Mouse (Mus musculus): ENCODE measurements around the gene Gpc6. TPM values are rescaled to one million over a fixed set of nuclear protein-coding genes. Genes with fewer than 3 reads are reported as not detected.

The Gpc6 gene
- polyA plus RNA-seq, 1 experiment from 2014 or later: 49.0 TPM

DNA sequence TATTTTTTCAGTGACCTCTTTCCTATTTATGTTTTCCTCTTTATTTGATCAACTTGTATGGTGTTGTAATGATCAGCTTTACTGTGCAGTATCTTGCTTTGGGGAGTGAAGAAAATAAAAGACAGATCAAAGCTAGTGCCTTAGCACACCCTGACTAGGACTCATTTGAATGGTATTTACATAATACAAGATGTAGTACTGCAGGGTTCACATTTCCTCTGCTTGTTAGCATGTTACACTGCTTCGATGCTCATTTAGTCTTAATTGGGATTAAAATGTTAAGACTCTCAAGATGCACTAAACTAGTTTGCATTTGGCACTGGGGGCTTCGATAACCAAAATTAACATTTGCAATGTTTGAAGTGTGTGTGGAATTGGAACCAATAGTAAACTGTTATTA lies 803.6 kb downstream of the Gpc6 start:
- 90% methylated on average over 2 of the region's 2 CpGs for WGBS
- no peak overlapping the region for H3K27ac ChIP-seq

DNA sequence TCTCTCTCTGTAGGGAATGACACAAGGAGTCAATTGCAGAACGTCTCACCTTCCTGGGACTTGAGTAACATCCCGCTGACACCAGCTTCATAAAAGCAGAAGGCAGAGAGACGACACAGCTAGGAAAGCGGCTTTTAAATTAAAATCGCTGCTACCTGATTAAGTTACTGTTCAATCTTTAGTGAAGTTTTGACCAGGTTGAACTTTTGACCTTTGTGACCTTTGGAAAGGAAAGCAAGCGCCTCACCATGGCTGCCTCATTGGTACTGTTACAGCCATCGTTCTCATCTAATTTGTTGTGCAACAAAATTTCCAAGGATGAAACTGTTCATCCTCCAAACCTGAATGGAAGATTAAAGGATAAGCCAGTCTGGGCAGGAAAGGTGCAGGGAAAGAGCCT lies 830.1 kb downstream of the Gpc6 start:
- Histone ChIP-seq H3K36me3 (peaks cover 2% of the 10 kb centered on the region; the same call in 1 of the 2 replicates), H3K9ac (replicated peaks) (no peak overlapping the region), H3K4me3 (replicated peaks) (no peak overlapping the region), H3K9me3 (no peaks in the 10 kb centered on the region; the same call in 1 of the 2 replicates), H3K27me3 (no peaks in the 10 kb centered on the region), H3K4me1 (replicated peaks) (no peaks in the 10 kb centered on the region), H3K4me2 (no peak overlapping the region), H3K27ac (no peak overlapping the region)
- ATAC-seq (ENCODE audit: insufficient number of reproducible peaks, insufficient read depth, low FRiP score, low TSS enrichment, low read depth): no peak
- 68% methylated on average over 7 of the region's 7 CpGs for WGBS

More for the DNA sequence above, 803.6 kb downstream of the Gpc6 start:
- Histone ChIP-seq H3K27me3 (no peaks in the 10 kb centered on the region), H3K36me3 (no peaks in the 10 kb centered on the region), H3K9ac (replicated peaks) (no peak overlapping the region), H3K9me3 (no peaks in the 10 kb centered on the region), H3K4me3 (replicated peaks) (no peak overlapping the region), H3K4me1 (replicated peaks) (no peaks in the 10 kb centered on the region), H3K4me2 (no peak overlapping the region)
- no peak for ATAC-seq (ENCODE audit: insufficient number of reproducible peaks, insufficient read depth, low FRiP score, low TSS enrichment, low read depth)

DNA sequence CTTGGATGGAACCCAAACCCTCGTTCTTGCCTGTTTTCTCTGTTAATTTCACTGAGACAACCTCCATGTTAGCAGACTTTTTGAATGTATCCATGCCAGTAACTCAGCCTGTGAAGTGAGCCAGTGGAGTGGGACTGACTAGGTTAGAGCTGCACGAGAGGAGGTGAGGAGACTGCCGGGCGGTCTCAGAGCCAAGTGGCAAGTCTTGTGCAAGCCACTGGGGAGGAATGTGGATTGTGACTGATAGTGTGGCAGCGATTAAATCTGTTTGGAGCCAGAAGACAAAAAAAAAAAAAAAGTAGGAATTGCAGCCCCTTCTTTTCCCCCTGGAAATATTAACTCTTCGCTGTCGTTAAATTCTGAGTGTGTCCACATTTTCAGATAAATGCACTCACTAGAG lies 831.4 kb downstream of the Gpc6 start:
- Histone ChIP-seq H3K4me3 (replicated peaks) (no peak overlapping the region), H3K27me3 (no peaks in the 10 kb centered on the region), H3K27ac (no peak overlapping the region), H3K36me3 (no peaks in the 10 kb centered on the region), H3K9me3 (no peaks in the 10 kb centered on the region), H3K9ac (replicated peaks) (no peak overlapping the region), H3K4me2 (no peak overlapping the region), H3K4me1 (replicated peaks) (no peaks in the 10 kb centered on the region)
- WGBS: 89% methylated on average over 7 of the region's 7 CpGs
- ATAC-seq (ENCODE audit: insufficient number of reproducible peaks, insufficient read depth, low FRiP score, low TSS enrichment, low read depth): no peak

DNA sequence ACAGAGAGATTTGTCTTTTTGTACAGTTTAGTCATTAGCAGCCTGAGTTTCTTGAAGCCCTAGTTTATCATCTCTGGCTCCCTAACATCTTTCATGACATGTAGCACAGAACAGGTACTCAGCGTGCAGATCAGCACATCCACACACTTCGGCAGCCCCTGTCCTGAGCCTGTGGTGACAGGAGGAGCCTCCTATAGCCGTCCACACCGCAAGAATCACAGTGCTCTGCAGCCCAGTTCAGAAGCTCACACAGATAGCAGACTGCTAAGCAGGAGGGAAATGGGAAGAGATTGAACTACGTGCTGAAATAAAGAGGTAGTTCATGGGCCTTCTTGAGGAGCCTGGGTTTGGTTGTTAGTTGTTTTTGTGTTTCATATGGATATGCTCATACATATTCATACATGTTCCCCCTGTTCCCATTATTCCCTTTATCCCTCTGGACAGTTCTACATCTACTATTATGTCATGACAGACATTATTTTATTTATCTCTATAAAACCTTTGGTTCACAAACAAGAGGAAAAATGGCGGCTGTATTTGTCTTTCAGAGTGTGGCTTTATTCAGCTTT lies 832.8 kb downstream of the Gpc6 start:
- no peak for ATAC-seq (ENCODE audit: insufficient number of reproducible peaks, insufficient read depth, low FRiP score, low TSS enrichment, low read depth)
- WGBS: 86% methylated on average over 6 of the region's 6 CpGs
- H3K4me1 ChIP-seq (replicated peaks): no peaks in the 10 kb centered on the region
- no peak overlapping the region for H3K4me2 ChIP-seq
- H3K27me3 ChIP-seq: no peaks in the 10 kb centered on the region
- no peak overlapping the region for H3K9ac ChIP-seq (replicated peaks)
- no peaks in the 10 kb centered on the region for H3K9me3 ChIP-seq
- H3K4me3 ChIP-seq (replicated peaks): no peak overlapping the region
- no peaks in the 10 kb centered on the region for H3K36me3 ChIP-seq
- H3K27ac ChIP-seq: no peak overlapping the region

DNA sequence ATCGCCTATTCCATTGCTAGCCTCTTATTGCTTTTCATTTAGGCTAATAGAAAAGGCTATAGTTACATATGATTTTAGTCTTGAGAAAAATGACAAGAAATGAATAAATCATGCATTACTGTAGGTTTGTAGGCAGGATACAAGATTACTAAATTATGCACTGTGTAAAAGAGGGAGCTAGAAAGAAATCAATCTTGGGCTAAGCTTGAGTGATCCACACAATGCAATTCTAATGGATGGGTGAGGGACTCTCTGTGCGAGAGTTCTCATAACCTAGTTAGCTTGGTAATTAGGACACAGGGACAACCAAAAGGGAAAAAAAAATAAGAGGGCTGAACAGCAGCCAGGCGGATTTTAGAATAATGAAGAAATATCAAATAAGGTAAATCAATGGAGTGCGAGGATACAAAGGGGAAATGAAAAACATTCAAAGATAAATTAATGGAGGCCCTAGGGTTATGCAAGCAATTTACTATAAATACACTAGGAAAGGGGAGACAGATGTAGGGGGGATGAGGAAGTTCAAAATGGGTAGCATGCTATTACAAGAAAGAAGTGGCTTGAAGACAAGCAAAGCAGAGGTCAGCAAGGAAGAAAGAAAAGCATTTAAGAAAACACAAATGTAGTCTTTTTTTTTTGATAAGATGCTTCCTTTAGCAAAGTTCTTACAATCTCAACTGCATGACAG lies 835.9 kb downstream of the Gpc6 start:
- H3K9ac ChIP-seq (replicated peaks): no peak overlapping the region
- no peak overlapping the region for H3K27ac ChIP-seq
- WGBS: 72% methylated on average over 4 of the region's 4 CpGs
- no peaks in the 10 kb centered on the region for H3K27me3 ChIP-seq
- ATAC-seq (ENCODE audit: insufficient number of reproducible peaks, insufficient read depth, low FRiP score, low TSS enrichment, low read depth): no peak
- H3K36me3 ChIP-seq: no peaks in the 10 kb centered on the region
- no peaks in the 10 kb centered on the region for H3K9me3 ChIP-seq
- H3K4me2 ChIP-seq: no peak overlapping the region
- H3K4me3 ChIP-seq (replicated peaks): no peak overlapping the region
- H3K4me1 ChIP-seq (replicated peaks): no peaks in the 10 kb centered on the region

DNA sequence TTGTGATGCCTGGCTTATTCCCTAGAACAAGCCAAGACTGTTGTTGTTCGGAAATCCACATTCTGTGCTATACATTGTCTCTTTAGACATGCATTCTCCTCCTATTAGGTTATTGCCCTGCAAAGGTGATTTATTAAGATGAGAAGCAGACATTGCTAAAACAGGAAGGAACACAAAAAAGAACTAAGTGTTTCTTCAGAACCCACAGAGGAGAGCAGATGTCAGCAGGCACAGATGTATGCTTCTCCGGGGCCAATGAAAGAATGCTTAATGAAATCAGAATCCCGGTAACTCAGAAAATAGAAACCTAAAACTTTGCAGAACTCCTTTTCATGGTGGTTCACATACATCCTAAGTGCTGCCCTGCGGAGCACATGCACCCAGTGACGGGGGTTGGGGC lies 837.8 kb downstream of the Gpc6 start:
- no peaks in the 10 kb centered on the region for H3K4me1 ChIP-seq (replicated peaks)
- H3K36me3 ChIP-seq: no peaks in the 10 kb centered on the region
- no peaks in the 10 kb centered on the region for H3K27me3 ChIP-seq
- no peak overlapping the region for H3K9ac ChIP-seq (replicated peaks)
- no peak overlapping the region for H3K27ac ChIP-seq
- no peaks in the 10 kb centered on the region for H3K9me3 ChIP-seq
- no peak overlapping the region for H3K4me2 ChIP-seq
- H3K4me3 ChIP-seq (replicated peaks): no peak overlapping the region
- no peak for ATAC-seq (ENCODE audit: insufficient number of reproducible peaks, insufficient read depth, low FRiP score, low TSS enrichment, low read depth)
- WGBS: 70% methylated on average over 5 of the region's 5 CpGs

DNA sequence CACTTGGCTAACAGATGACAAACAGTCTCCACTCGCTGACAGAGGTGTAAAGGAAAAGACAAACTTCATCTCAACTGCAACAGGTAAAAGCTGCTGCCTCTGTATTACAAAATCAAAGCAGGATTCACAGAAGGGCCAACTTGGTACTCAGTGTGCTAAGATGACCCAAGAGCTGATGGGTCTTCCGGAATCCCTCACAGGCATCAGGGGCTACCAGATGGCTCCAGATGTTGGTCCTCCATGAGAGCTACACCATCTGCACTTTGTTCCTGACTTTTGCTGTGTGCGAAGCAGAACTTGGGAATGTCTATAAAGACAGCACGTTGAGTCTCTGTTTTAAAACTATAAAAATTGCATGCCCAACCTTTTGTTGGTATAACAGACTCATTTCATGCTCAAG lies 842.7 kb downstream of the Gpc6 start:
- no peak overlapping the region for H3K4me3 ChIP-seq (replicated peaks)
- no peaks in the 10 kb centered on the region for H3K4me1 ChIP-seq (replicated peaks)
- WGBS: 78% methylated on average over 4 of the region's 4 CpGs
- H3K9ac ChIP-seq (replicated peaks): no peak overlapping the region
- no peak for ATAC-seq (ENCODE audit: insufficient number of reproducible peaks, insufficient read depth, low FRiP score, low TSS enrichment, low read depth)
- H3K27me3 ChIP-seq: no peaks in the 10 kb centered on the region
- H3K4me2 ChIP-seq: no peak overlapping the region
- H3K36me3 ChIP-seq: no peaks in the 10 kb centered on the region
- H3K27ac ChIP-seq: no peak overlapping the region
- H3K9me3 ChIP-seq: no peaks in the 10 kb centered on the region

DNA sequence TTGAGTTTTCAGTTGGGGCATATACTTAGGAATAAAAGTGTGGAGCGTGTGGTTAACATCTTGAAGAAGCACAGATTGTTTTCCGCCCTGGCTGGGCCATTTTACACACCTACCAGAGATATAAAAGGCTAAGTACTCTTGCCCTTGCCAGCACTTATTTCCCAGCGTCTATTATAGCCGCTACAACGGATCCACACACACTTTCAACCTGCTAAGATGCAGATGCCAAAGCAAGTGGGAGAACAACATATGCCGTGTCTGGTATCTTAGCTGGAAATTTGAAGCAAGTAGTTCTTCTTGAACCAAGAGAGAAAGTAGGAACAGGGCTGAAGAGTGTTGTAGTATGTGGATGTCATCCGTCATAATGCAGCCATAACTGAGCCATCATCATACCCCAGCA lies 843.6 kb downstream of the Gpc6 start:
- Histone ChIP-seq H3K9ac (replicated peaks) (no peak overlapping the region), H3K4me3 (replicated peaks) (no peak overlapping the region), H3K36me3 (no peaks in the 10 kb centered on the region), H3K4me1 (replicated peaks) (no peaks in the 10 kb centered on the region), H3K27ac (no peak overlapping the region), H3K27me3 (no peaks in the 10 kb centered on the region), H3K9me3 (no peaks in the 10 kb centered on the region), H3K4me2 (no peak overlapping the region)
- 92% methylated on average over 7 of the region's 7 CpGs for WGBS
- no peak for ATAC-seq (ENCODE audit: insufficient number of reproducible peaks, insufficient read depth, low FRiP score, low TSS enrichment, low read depth)

DNA sequence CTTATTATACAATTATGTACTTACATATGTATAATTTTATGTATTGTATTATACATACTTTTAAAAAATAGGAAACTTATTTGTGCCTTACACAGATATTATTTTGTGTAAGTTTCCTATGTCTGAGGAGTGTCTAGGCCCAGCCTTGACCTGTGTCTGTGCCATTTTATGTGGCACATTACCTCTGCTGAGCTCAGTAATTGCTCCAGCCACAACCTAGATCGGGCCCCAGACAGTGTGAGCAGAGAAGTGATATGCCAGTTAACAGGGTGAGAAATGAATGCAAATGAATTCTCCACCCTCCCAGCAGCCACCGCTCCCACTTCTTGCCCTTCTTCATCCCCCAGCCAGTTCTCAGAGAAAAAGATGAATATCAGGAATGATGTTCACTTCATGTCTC lies 848.3 kb downstream of the Gpc6 start:
- Histone ChIP-seq H3K4me1 (replicated peaks) (0 out of 2 replicates have a peak, but pooled peaks cover 2% of the 10 kb centered on the region), H3K4me2 (no peak overlapping the region), H3K27me3 (no peaks in the 10 kb centered on the region), H3K9me3 (no peaks in the 10 kb centered on the region), H3K4me3 (replicated peaks) (no peak overlapping the region), H3K27ac (no peak overlapping the region), H3K36me3 (no peaks in the 10 kb centered on the region), H3K9ac (replicated peaks) (no peak overlapping the region)
- no peak for ATAC-seq (ENCODE audit: insufficient number of reproducible peaks, insufficient read depth, low FRiP score, low TSS enrichment, low read depth)
- 81% methylated on average over 2 of the region's 2 CpGs for WGBS

DNA sequence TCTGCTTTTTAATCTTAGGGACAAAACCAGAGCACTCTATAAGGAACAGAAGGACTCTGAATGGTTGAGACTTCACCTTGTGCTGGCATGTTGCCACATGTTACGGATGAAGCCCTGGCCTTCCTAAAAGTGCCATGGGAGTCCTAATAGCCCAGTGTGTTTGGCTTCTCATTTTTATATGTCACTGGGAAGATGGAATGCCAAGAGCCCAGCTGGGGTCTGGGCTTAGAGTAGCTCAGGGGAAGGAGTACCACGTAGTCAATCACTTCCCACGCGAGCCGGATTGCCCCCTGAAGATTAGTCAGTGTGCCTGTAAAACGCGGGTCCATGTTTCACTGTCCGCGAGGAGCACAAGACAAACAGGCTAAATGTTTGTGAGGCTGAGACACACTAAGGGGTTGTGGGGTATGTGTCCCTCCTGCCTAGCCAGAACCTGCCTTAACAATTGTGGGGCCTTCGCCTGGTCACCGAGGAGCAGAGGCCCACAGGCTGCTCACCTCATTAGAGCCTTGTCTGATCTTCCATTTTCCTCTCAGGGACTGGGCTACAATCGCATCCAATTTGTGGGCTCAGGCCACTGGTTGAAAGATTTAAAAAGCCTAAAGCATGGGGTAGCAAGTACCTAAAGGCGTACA lies 852.9 kb downstream of the Gpc6 start:
- Histone ChIP-seq H3K27me3 (0 out of 2 replicates have a peak, but pooled peaks cover 5% of the 10 kb centered on the region), H3K9me3 (no peaks in the 10 kb centered on the region), H3K4me1 (replicated peaks) (peaks cover 10% of the 10 kb centered on the region), H3K4me3 (replicated peaks) (no peak overlapping the region), H3K36me3 (no peaks in the 10 kb centered on the region), H3K27ac (no peak overlapping the region), H3K9ac (replicated peaks) (no peak overlapping the region), H3K4me2 (no peak overlapping the region)
- WGBS: 71% methylated on average over 13 of the region's 13 CpGs
- ATAC-seq (ENCODE audit: insufficient number of reproducible peaks, insufficient read depth, low FRiP score, low TSS enrichment, low read depth): peak; percentile 13; the same call in 1 of the 2 replicates

DNA sequence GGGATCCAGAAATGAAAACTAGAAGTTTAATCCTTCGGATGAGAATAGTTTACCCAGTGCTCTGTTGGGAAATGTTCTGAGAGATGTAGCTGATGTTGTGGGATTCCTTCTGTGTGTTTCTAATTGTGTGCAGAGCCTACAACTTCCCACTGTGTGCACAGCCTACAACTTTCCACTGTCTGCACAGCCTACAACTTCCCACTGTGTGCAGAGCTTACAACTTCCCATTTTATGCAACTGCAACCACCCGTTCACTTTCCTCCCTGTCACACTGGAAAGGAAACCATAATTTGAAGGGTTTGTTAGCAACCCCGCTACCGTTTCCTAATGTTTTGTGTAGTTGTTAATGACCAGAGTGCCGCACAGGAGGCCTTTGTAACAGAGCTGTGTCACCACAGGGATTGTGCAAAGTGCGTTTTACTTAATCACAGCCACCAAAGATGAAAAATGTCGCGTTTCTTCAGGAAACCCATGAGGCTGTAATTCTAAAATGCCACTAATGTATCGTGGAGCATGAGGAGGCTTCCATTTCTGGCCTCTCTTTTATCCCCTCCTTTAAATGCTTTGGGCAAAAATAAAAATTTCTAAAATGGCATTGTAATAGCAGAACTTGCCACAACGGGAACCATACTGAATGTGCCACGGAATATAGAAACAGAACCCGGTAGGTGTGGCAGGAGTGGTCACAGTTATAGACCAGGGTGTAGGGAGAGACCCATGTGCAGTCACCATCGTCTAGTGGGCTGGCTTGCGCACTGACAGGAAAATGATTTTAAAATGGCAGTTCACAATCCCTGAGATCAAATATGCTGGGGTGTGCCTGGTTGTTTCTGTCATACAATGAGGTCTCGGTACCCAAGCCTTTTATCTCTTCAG lies 853.7 kb downstream of the Gpc6 start:
- H3K36me3 ChIP-seq: no peaks in the 10 kb centered on the region
- H3K9ac ChIP-seq (replicated peaks): no peak overlapping the region
- H3K27ac ChIP-seq: no peak overlapping the region
- H3K4me1 ChIP-seq (replicated peaks): peaks cover 10% of the 10 kb centered on the region
- H3K9me3 ChIP-seq: no peaks in the 10 kb centered on the region
- no peak for ATAC-seq (ENCODE audit: insufficient number of reproducible peaks, insufficient read depth, low FRiP score, low TSS enrichment, low read depth)
- H3K27me3 ChIP-seq: peaks cover 8% of the 10 kb centered on the region; the same call in 1 of the 2 replicates
- no peak overlapping the region for H3K4me3 ChIP-seq (replicated peaks)
- no peak overlapping the region for H3K4me2 ChIP-seq
- 54% methylated on average over 15 of the region's 15 CpGs for WGBS

All from limb, embryonic 12.5 days (tissue).